Mouse (Mus musculus) layer of hippocampus, postnatal 10 days (tissue): ENCODE measurements around the gene Rapgef2. TPM values are rescaled to one million over a fixed set of nuclear protein-coding genes. Genes with fewer than 3 reads are reported as not detected.

ENCODE experiments used
- DNase-seq, 2 experiments: peaks; one replicate each; pipeline ENCODE4 v3.0.0; 2021; ENCODE audit warnings: low spot score in 2 of 2
- total RNA-seq, 2 experiments: library from RNA; stranded (reverse); gene quantifications; 2 replicates each; pipeline ENCODE4 v1.2.3; 2021

Rapgef2 gene
- total RNA-seq, 2 experiments from 2014 or later: 92.7 to 105 TPM

- DNase-seq: no peak
These were observed 82.1 kb downstream of the Rapgef2 start for GRCm38 (mm10) chr3:79204261-79204660.

- no peak for DNase-seq
These were observed 82.5 kb downstream of the Rapgef2 start for GRCm38 (mm10) chr3:79203821-79204220.

DNA sequence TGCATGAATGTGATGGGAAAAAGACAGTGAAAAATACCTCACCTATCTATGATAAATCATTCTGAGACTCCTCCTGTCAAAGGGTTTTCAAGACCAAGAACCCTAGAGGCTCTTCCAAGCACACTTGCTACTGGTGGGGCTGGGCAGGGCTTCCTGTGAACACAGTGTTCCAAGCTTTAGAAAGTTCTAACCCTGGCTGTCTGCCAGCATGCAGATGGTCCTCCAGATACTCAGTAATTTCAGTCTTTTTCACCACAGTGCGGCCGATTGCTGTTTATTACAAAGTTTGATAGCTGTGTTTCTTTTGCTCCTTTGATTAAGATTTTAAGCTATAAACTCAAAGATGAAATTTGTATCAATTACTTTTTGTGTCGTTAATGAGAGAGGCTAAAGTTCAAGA lies 83.1 kb downstream of the Rapgef2 start:
- DNase-seq: peak; percentile 70 to 73

- DNase-seq: peak; percentile 82 to 83
These were observed 83.8 kb downstream of the Rapgef2 start for GRCm38 (mm10) chr3:79202275-79203153.

- peak in 1 of 2 experiments; percentile 52 for DNase-seq
These were observed 89.4 kb downstream of the Rapgef2 start for GRCm38 (mm10) chr3:79196708-79197437.

DNA sequence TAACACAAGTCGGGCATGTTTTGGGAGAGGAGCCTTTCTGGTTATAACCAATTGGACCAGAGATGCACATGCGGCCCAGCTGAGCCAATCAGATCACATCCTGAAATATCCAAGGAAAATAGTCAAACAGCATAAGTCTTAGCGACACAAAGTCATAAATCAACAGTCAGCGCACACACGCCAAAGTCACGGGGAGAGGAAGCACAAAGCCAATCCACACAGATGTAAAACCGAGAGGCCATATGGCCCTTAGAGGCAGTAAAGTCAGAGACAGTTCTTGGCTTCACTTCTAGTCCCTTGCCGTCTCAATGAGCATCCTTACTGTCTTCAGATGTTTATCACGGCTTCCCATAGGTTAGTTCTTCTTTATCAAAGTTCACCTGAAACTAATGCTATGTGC lies 91.0 kb downstream of the Rapgef2 start:
- DNase-seq: no peak

- no peak for DNase-seq
These were observed 92.1 kb downstream of the Rapgef2 start for GRCm38 (mm10) chr3:79194111-79194793.

DNA sequence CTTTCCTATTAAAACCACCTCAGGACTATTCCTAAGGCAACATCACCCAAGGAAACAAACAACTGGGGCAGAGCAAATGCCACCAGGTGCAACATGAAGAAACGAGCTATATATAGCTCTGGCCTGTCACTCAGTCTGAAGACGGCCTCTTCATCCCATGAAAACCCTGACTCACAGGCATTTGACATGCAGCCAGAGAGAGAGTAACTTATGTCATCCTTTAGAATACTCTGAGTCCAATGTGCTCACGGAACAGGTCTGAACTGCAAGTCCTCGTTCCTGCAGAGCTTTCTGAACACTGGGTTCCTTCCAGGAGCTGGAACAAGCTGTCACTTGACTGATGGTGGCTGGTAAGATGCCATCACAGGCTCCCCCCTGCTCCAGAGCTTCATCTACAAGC lies 93.3 kb downstream of the Rapgef2 start:
- DNase-seq: peak in 1 of 2 experiments; percentile 44

- no peak for DNase-seq
These were observed 94.3 kb downstream of the Rapgef2 start for GRCm38 (mm10) chr3:79191981-79192380.

DNA sequence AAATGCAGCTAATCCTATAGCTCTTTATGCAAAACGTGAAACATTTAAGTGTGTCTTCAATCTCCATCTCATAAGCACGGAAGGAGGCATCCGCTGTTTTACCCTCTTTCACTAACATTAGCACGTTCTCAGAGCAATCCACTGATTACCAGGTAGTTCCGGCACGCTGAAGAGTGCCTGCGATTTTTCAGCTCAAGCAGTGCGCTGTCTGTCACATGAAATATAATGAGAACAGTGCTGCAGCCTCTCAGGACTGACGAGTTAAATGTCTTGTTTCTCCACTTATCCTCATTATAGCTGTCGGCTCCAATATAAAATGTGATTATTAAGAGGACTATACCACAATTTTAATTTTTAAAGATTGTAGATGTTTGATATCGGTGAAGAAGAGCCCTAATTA lies 94.8 kb downstream of the Rapgef2 start:
- DNase-seq: no peak

DNA sequence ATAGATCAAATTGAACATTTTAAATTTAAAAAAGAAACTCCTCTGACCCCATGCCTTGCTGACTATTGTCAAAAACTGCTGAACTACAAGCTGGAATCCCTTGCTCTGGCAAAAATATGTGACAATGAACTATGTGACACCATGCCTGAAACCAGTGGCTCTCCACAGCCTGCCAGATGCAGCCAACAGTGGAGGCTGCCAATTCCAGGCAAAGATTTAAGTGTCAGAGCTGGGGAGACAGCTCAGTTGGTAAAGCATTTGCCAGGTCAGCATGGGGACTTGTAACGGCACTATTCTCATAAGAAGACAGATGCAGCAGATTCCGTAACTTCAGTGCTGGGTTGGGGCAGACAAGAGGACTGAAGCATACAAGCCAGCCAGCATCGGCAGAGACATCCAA lies 95.9 kb downstream of the Rapgef2 start:
- DNase-seq: no peak

- DNase-seq: no peak
These were observed 98.4 kb downstream of the Rapgef2 start for GRCm38 (mm10) chr3:79187912-79188311.

DNA sequence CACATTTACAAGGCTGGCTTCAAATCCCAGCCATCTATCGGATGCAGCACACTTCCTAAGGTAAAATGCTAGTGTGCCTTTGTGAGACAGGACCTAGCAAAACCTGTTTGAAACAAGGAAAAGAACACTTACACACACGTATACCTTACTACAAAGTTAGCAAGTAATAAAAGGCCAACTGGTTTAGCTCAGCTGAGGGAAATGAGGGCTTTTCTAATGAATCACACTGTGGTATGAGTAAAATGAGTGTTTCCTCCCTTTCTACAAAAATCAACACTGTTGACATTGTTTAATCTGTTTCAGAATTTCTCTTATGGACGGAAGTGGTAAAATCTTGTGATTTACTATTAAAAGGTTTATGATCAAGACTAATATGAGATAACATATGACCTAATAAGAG lies 104.0 kb downstream of the Rapgef2 start:
- DNase-seq: no peak

DNA sequence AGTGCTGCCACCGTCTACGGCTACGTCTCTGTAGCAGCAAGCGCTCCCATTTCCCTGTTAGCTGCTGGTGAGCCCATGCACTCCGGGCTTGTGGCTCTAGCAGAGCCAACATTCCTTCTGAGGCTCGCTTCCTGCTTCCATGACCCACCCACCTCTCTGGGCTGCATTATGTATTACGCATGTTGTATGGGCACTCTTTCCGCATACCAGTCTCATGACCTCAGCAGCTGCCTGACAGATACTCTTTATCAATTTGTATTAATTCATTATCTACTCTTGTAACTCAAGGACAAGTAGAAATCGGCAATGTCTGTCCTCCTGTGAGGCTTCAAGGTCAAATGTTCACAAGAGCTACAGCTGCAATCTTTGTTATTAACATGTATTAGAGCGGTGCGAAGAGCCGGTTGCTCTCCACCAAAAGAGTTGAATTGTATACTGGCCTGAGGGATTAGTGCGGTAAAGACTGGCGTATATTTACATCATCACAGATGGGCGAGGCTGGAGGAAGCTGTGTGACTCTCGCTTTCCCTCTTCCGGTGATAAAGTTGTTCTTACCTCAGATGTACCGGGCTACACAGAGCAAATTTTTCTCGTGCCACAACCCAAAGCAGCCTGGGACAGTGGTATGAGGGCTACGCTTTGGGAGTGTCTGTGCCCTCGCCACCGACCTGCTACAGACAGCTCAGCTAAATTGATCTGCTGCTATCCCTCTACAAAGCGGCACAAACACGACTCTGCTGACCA lies 104.9 kb downstream of the Rapgef2 start:
- no peak for DNase-seq

- DNase-seq: no peak
These were observed 106.2 kb downstream of the Rapgef2 start for GRCm38 (mm10) chr3:79180086-79180485.

DNA sequence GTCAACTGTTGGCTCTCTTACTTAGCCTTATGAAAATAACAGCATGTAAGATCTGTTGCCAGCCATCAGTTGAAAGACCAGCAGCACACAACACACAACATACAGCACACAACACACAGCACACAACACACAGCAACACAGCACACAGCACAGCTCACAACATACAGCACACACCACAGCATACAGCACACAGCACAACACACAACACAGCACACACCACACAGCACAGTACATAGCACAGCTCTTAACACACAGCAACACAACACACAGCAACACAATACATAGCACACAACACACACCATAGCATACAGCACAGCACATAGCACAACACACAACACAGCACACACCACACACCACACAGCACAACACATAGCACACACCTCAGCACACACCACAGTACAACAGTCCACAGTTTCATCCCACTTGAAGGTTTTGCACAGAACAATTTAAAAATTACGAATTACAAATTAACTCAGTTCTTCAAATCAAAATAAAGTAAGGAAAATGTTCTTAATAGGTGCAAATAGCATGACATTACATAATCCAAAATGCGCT lies 106.7 kb downstream of the Rapgef2 start:
- no peak for DNase-seq

DNA sequence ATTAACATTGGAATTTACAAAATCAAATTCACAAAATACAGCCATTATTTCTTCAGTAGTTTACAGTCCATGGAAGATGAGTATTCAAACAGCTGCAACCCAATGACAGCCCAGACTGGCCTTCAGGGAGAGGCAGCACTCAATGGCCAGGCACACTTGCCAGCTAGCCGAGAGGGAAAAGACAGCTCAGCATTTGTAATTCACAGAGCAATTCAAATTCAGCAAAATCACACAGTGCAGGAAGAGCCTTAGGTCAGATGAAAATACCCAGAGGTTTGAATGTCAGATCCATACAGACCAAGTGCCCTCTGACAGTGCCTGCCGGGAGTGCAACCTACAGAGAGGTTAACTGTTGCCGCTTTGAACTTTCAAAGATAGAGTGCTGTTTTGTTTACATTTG lies 107.6 kb downstream of the Rapgef2 start:
- no peak for DNase-seq

GRCm38 (mm10) chr3:79178070-79178469 lies 108.2 kb downstream of the Rapgef2 start:
- no peak for DNase-seq

DNA sequence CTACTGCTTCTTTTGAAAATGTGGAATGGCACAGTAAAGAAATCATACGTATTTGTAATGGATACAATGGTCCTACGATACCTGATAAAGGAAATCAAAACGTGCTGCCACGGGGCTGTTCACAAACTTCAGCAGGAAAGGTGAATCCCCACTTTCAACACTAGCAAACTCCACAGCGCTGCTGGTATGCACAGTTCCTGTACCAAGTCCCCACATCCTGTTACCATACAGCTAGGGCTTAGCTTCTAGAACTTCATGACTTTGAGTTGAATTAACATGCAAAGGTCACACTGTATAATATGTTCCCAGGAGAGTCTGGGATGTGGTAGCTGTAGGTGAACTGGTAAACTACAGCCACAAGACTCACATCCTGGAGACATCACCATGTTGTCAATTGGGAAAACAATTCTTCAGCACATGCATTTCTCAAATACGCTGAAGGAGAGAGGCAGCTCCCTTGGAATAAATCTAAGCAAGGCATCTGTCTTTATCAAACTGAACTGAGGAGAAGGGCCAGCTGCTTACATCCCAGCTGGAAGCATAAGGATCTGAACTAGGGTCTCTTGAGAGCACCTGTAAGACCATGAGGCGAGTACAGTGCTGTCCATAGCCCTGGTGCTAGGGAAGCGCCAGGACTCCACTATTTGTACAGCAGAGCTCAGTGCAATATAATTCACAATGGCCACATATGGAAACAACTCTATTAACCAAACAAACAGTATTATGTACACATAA lies 109.0 kb downstream of the Rapgef2 start:
- no peak for DNase-seq

- DNase-seq: no peak
These were observed 112.1 kb downstream of the Rapgef2 start for GRCm38 (mm10) chr3:79174168-79174567.
